Mouse (Mus musculus) small intestine, adult 2 months (tissue): Measurements from ENCODE around the gene Babam1.

Experiments
- CTCF ChIP-seq: fragments of 200-500 bp; IDR thresholded peaks from 2 replicates; pipeline ENCODE4 v1.5.1; 2012; ENCODE audit warnings: low read depth, mild to moderate bottlenecking, control low read depth, inconsistent platforms, low read length, moderate library complexity, mixed read lengths; ENCODE audit not compliant: insufficient replicate concordance, insufficient read length; ENCODE audit errors: extremely low read depth
- POLR2A ChIP-seq: fragments of 200-500 bp; IDR thresholded peaks from 2 replicates; pipeline ENCODE4 v1.6.1; 2012; ENCODE audit warnings: low read depth, mild to moderate bottlenecking, control low read depth, inconsistent platforms, low read length, moderate library complexity

DNA sequence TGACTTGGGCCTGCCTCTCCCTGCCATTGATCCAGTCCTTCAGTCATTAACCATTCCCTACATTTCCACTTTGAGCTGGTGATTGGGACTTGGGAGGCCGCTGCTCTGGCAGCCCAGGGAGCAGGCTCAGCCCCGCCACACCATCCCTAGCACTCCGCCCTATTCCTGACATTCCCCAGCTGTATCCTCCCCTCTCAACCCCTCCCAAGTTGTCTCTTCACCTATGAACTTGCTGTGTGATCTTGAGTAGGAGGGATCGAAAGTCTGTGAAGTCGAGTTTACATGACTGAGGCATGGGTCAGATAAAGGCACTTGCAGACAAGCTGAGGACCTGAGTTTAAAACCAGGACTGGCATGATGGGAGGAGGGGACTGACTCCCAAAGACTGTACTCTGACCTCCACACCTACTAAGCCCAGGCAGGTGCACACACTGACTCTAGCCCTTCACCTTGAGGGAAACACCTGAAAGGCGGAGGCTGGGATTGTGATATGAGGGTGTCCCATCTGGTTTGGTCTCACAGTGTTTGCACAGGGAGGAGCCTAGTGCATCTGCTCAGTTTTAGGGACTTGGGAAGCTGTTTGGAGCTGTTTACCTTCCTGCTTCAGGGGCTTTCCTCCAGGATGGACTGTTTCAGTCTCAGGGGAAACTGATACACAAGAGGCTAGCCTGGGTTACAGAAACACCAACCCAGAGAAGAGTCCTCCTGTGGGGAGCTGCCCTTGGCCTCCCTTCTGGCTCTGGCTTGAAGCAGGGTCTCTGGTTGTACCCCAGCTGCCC lies 6.6 kb downstream of the Babam1 start:
- TF ChIP-seq POLR2A = no peak
- TF ChIP-seq CTCF = no peak
